Mouse (Mus musculus): ENCODE data around the gene Rnase1. TPM values are rescaled to one million over a fixed set of nuclear protein-coding genes. Genes with fewer than 3 reads are reported as not detected.

The Rnase1 gene
- total RNA-seq, 2 experiments from 2014 or later: not detected

- intact Hi-C loops (cut with DNase I; ENCODE audit: low total_unique reads): no loop called here
- no peak for DNase-seq
These were observed 3.3 kb downstream of the Rnase1 start for GRCm38 (mm10) chr14:51143287-51143686.

- DNase-seq: no peak
- intact Hi-C loops (cut with DNase I; ENCODE audit: low total_unique reads): no loop called here
These were observed 4.0 kb downstream of the Rnase1 start for GRCm38 (mm10) chr14:51142568-51142967.

GRCm38 (mm10) chr14:51142119-51142518 is 4.5 kb downstream of the Rnase1 start:
- DNase-seq: no peak
- intact Hi-C loops (cut with DNase I; ENCODE audit: low total_unique reads): no loop called here

- DNase-seq: no peak
- intact Hi-C loops (cut with DNase I; ENCODE audit: low total_unique reads): no loop called here
These were observed 6.2 kb downstream of the Rnase1 start for GRCm38 (mm10) chr14:51140342-51140741.

- no peak for DNase-seq
- intact Hi-C loops (cut with DNase I; ENCODE audit: low total_unique reads): no loop called here
These were observed 14.2 kb downstream of the Rnase1 start for GRCm38 (mm10) chr14:51132372-51132771.

GRCm38 (mm10) chr14:51131086-51131815 is 15.3 kb downstream of the Rnase1 start:
- DNase-seq: no peak
- intact Hi-C loops (cut with DNase I; ENCODE audit: low total_unique reads): no loop called here

GRCm38 (mm10) chr14:51130315-51130940 is 16.2 kb downstream of the Rnase1 start:
- intact Hi-C loops (cut with DNase I; ENCODE audit: low total_unique reads): no loop called here
- no peak for DNase-seq

- intact Hi-C loops (cut with DNase I; ENCODE audit: low total_unique reads): no loop called here
These were observed 17.0 kb downstream of the Rnase1 start for GRCm38 (mm10) chr14:51129624-51129975.

GRCm38 (mm10) chr14:51128775-51129623 is 17.6 kb downstream of the Rnase1 start:
- no peak for DNase-seq
- intact Hi-C loops (cut with DNase I; ENCODE audit: low total_unique reads): no loop called here

More at GRCm38 (mm10) chr14:51129624-51129975, 17.0 kb downstream of the Rnase1 start:
- DNase-seq: no peak

- no peak for DNase-seq
- intact Hi-C loops (cut with DNase I; ENCODE audit: low total_unique reads): no loop called here
These were observed 18.8 kb downstream of the Rnase1 start for GRCm38 (mm10) chr14:51127648-51128258.

- intact Hi-C loops (cut with DNase I; ENCODE audit: low total_unique reads): no loop called here
- no peak for DNase-seq
These were observed 20.9 kb downstream of the Rnase1 start for GRCm38 (mm10) chr14:51125684-51126083.

GRCm38 (mm10) chr14:51113916-51114560 is 32.5 kb downstream of the Rnase1 start, which contains the start of gene Eddm3b:
Gene Eddm3b, plus strand, starts transcription at chr14:51114426.
- intact Hi-C loops (cut with DNase I; ENCODE audit: low total_unique reads): no loop called here
- DNase-seq: no peak

GRCm38 (mm10) chr14:51113476-51113875 is 33.1 kb downstream of the Rnase1 start:
- no peak for DNase-seq

GRCm38 (mm10) chr14:51111966-51112365 is 34.6 kb downstream of the Rnase1 start:
- DNase-seq: peak; percentile 36
- intact Hi-C loops (cut with DNase I; ENCODE audit: low total_unique reads): no loop called here

More at GRCm38 (mm10) chr14:51113476-51113875, 33.1 kb downstream of the Rnase1 start:
- intact Hi-C loops (cut with DNase I; ENCODE audit: low total_unique reads): no loop called here

GRCm38 (mm10) chr14:51106449-51106967 is 40.1 kb downstream of the Rnase1 start:
- no peak for DNase-seq
- intact Hi-C loops (cut with DNase I; ENCODE audit: low total_unique reads): no loop called here

GRCm38 (mm10) chr14:51104366-51104765 is 42.2 kb downstream of the Rnase1 start:
- intact Hi-C loops (cut with DNase I; ENCODE audit: low total_unique reads): no loop called here

GRCm38 (mm10) chr14:51103217-51103616 is 43.4 kb downstream of the Rnase1 start:
- DNase-seq: peak; percentile 53
- intact Hi-C loops (cut with DNase I; ENCODE audit: low total_unique reads): no loop called here

More at GRCm38 (mm10) chr14:51104366-51104765, 42.2 kb downstream of the Rnase1 start:
- no peak for DNase-seq

- no peak for DNase-seq
- intact Hi-C loops (cut with DNase I; ENCODE audit: low total_unique reads): no loop called here
These were observed 45.3 kb downstream of the Rnase1 start for GRCm38 (mm10) chr14:51101284-51101683.

GRCm38 (mm10) chr14:51098921-51099320 is 47.7 kb downstream of the Rnase1 start:
- no peak for DNase-seq
- intact Hi-C loops (cut with DNase I; ENCODE audit: low total_unique reads): loop anchor here (5.0 to 10.0 kb wide), 3 partner anchors 72 to 673 kb away; partner anchors contain the start of genes Ang4, Ccnb1ip1 and Parp2

Measured in gastrocnemius, postnatal 14 days (tissue).